Mouse (Mus musculus) small intestine, adult 2 months (tissue): Measurements from ENCODE around the gene Zdhhc21. TPM values are rescaled to one million over a fixed set of nuclear protein-coding genes. Genes with fewer than 3 reads are reported as not detected.

Source experiments
- H3K27ac ChIP-seq: fragments of 200-500 bp; 2 replicates; pipeline ENCODE4 v1.5.1; 2012; ENCODE audit warnings: low read depth, low read length, control low read depth, inconsistent platforms; ENCODE audit not compliant: insufficient read depth
- H3K27me3 ChIP-seq: fragments of 200-500 bp; 2 replicates; pipeline ENCODE4 v1.6.1; 2012; ENCODE audit warnings: mild to moderate bottlenecking, moderate library complexity, low read length, inconsistent platforms; ENCODE audit not compliant: control insufficient read depth, insufficient read depth
- H3K36me3 ChIP-seq: fragments of 200-500 bp; 2 replicates; pipeline ENCODE4 v1.6.1; 2012; ENCODE audit warnings: mild to moderate bottlenecking, low read length, control low read depth, inconsistent platforms; ENCODE audit not compliant: control insufficient read depth, insufficient read depth
- H3K4me1 ChIP-seq: fragments of 200-500 bp; 2 replicates; pipeline ENCODE4 v1.6.1; 2012; ENCODE audit warnings: low read length, inconsistent platforms, mixed read lengths; ENCODE audit not compliant: control insufficient read depth, insufficient read depth, insufficient read length
- H3K4me3 ChIP-seq: fragments of 200-500 bp; 2 replicates; pipeline ENCODE4 v1.5.1; 2012; ENCODE audit warnings: low read depth, mild to moderate bottlenecking, control low read depth, inconsistent platforms, low read length, moderate library complexity
- CTCF ChIP-seq: fragments of 200-500 bp; IDR thresholded peaks from 2 replicates; pipeline ENCODE4 v1.5.1; 2012; ENCODE audit warnings: low read depth, mild to moderate bottlenecking, control low read depth, inconsistent platforms, low read length, moderate library complexity, mixed read lengths; ENCODE audit not compliant: insufficient replicate concordance, insufficient read length; ENCODE audit errors: extremely low read depth
- POLR2A ChIP-seq: fragments of 200-500 bp; IDR thresholded peaks from 2 replicates; pipeline ENCODE4 v1.6.1; 2012; ENCODE audit warnings: low read depth, mild to moderate bottlenecking, control low read depth, inconsistent platforms, low read length, moderate library complexity
- WGBS: fragments of 180-500 bp; shearing (Covaris S2); methylation state at CpG from one replicate; pipeline ENCODE4 v1.1.7; 2018; 5-methylcytosine and 5-hydroxymethylcytosine counted together
- polyA plus RNA-seq: library from polyadenylated mRNA; depleted of rRNA; stranded (reverse); fragments of >200 nt; gene quantifications from 2 replicates; pipeline ENCODE4 v1.2.3, GENCODE M21; 2012

Gene Zdhhc21
- polyA plus RNA-seq, 1 experiment = 1.1 TPM

DNA sequence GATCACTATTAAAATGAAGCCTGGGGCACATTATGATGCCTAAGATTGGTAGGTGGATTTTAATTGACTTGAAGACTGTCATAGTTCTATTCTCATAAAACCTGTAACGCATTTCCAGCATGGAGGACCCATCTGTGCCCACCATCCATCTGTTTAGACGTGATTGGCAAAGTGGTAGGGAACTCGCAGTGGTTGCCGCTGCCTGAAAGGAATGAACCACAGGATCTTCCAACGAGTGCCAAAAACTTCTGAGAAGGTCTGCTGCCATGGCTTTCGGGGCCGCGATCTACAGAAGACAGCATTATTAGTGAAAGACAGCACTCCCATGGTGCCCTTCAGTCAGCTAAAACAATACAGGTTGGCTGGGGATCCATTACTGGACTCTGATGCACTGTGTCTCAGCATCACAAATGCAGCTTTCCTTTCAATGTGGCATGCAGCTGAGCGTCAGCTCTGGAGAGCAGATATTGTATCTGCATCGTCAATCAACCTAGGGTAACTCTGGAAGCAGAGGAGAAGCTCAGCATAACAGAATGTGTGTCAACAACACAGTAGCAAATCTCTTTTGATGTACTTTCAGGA, 53.5 kb downstream of the Zdhhc21 start:
- Histone ChIP-seq H3K4me1 (no peaks in the 10 kb centered on the region), H3K27ac (no peak overlapping the region), H3K27me3 (no peaks in the 10 kb centered on the region), H3K36me3 (peaks cover 16% of the 10 kb centered on the region), H3K4me3 (no peak overlapping the region)
- 93% methylated on average over 10 of the region's 10 CpGs for WGBS
- TF ChIP-seq CTCF (no peak), POLR2A (no peak)

DNA sequence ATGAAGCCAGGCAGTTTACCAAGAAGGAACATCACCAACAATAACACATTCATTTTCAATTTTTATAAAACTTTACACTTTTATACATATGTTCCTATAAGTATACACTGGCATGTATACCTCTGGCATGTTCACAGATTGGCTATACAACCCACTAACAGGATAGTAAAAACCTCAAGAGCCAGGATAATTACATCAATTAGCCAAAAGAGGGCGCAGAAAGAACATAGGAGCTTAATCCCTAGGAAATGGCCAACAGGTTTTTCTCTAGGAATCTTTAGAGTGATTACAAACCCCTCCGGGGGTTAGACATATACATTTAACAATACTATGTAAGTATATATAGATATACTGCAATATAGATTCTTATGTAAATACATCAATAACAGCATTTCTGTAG, 55.7 kb downstream of the Zdhhc21 start:
- Histone ChIP-seq H3K27me3 (no peaks in the 10 kb centered on the region), H3K4me1 (no peaks in the 10 kb centered on the region), H3K36me3 (peaks cover 14% of the 10 kb centered on the region), H3K27ac (no peak overlapping the region), H3K4me3 (no peak overlapping the region)
- WGBS = 45% methylated on average over 2 of the region's 2 CpGs
- TF ChIP-seq POLR2A (no peak), CTCF (no peak)

DNA sequence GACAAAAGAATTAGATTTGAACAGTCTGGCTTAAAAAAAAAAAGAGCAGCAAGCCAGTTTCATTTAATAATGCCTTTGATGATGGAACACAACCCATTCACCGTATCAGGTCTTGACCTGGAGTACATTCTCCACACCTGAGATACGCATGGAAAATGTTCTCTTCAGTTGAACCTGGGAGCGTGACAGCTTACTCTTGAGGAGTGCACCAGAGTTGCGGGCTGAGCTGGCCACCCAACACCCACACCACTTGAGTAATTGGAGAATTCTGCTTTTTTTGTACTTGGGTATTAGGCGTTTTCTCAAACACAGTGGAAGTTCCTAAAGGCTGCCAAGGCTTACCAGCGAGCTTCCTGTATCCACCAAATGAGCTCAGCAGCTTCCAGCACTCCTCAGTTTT, 66.2 kb downstream of the Zdhhc21 start:
- TF ChIP-seq POLR2A (no peak), CTCF (no peak)
- 96% methylated on average over 6 of the region's 6 CpGs for WGBS
- no peaks in the 10 kb centered on the region for H3K27me3 ChIP-seq
- no peak overlapping the region for H3K27ac ChIP-seq
- H3K36me3 ChIP-seq = peaks cover 3% of the 10 kb centered on the region; the same call in 1 of the 2 replicates
- no peaks in the 10 kb centered on the region for H3K4me1 ChIP-seq
- no peak overlapping the region for H3K4me3 ChIP-seq

DNA sequence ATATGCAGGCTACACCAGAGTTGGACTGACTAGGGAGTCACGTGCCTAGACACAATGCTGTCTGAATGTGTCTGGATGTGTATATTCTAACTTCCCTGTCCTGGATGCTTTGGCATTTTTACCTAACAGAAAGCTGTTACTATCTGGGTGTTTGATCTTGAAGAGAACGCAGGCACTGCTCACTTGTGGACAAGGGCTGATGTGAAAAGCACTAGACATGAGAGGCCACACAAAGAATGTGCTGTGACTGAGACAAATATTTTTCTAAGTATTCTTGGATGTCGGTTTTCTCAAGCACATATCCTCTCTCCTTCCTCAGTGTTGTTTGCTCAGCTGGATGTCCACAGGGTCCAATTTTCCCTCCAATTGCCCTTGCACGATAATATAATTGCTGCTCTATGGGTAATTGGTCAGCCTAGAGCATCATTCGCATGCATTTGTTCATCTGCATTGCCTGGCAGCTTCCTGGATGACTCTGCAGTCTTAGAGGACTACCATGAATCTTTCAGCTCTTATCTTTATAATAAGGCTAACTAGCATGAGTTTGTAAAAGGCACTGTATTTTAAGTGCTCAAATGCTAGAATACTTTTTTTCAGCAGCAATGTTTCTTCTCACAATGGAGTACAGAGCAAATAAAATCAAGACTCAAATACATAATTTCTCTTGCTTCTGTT, 66.7 kb downstream of the Zdhhc21 start:
- no peaks in the 10 kb centered on the region for H3K27me3 ChIP-seq
- TF ChIP-seq POLR2A (no peak), CTCF (no peak)
- H3K36me3 ChIP-seq = peaks cover 3% of the 10 kb centered on the region; the same call in 1 of the 2 replicates
- no peak overlapping the region for H3K4me3 ChIP-seq
- H3K4me1 ChIP-seq = no peaks in the 10 kb centered on the region
- WGBS = 69% methylated on average over 5 of the region's 5 CpGs
- no peak overlapping the region for H3K27ac ChIP-seq

DNA sequence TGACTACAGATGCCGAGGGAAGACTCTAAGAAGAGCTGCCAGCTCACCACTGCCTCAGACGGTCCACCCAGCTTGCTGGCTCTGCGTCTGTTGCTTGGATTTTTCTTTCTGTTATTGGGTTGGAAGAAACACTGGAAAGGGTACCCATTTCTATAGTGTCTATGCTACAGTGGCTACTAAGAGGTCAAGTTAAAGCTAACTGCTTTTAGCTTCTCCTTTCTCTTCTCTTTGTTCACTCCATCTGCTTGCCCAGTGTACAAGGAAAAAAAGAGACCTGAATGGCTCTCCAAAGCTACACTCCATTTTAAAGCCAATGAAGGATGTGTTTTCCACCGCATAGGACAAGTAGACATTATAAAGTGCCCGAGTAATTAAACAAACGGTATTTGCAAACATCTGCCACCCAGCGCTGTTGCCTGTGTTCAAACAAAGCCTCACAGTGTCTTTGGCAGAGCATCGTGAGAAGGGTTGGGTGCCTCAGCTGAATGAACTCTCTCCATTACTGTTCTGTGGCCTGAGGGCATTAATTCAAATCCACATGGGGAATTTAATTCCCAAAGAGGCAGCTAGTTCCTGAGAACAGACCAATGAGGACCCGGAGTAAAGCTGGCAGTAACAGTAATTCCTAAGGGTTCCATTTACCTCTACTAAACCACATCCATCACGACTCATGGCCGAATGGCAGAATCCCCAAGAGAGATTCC, 94.1 kb downstream of the Zdhhc21 start:
- no peaks in the 10 kb centered on the region for H3K36me3 ChIP-seq
- H3K4me3 ChIP-seq = no peak overlapping the region
- no peak overlapping the region for H3K27ac ChIP-seq
- H3K27me3 ChIP-seq = no peaks in the 10 kb centered on the region
- TF ChIP-seq CTCF (no peak), POLR2A (no peak)
- no peaks in the 10 kb centered on the region for H3K4me1 ChIP-seq
- 73% methylated on average over 11 of the region's 11 CpGs for WGBS

DNA sequence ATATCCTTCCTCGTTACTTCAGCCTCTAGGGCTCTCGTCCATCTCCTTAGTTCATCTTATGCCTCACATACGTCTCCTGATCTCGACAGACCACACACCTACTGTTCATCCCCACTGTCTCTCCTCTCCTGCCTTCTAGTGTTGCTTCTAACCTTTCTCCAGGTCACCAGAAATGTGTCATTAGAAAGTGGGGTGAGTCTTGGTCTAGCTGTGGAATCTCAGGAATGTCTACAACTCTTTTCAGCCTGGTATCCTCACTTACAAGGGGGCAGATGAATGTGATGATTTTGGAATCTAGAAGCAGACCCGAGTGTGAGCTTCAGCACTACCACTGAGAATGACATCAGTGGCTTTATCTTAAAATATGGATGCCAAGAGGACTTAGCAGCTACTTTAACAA, 96.2 kb downstream of the Zdhhc21 start:
- H3K27ac ChIP-seq = no peak overlapping the region
- 59% methylated on average over 5 of the region's 5 CpGs for WGBS
- TF ChIP-seq CTCF = no peak
- no peak for TF ChIP-seq POLR2A
- H3K4me1 ChIP-seq = no peaks in the 10 kb centered on the region
- H3K36me3 ChIP-seq = no peaks in the 10 kb centered on the region
- H3K4me3 ChIP-seq = no peak overlapping the region
- no peaks in the 10 kb centered on the region for H3K27me3 ChIP-seq

DNA sequence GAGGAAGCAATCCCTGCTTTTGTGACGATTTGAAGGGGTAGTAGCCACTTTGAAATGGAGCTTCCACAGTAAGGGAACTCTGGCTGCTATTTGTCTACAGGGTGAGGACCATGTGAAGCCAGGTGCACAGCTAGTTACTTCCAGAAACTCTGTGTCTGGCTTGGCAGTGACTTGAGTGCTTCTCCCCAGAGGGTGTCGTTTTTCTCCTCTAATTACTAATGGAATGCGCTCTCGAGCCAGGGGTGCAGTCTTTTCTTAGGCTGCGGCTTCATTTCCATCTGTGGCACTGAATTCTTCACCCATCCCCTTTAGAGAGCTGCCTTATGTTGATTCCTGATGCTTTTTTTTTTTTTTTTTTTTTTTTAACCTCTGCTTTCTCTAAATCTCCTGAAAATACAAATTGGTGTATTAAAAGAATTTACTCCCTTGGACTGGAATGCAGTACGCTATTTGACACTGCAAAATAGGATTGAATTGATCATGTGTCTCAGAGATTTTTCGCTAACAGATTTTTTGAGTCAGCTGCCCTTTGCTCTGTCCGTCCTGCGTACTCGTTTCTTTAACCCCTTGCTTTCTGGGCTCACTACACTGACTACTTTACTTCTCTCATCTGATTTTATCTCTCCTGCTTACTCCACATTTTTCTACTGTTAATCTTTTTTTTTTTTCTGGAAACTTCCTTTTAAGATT, 97.2 kb downstream of the Zdhhc21 start:
- TF ChIP-seq POLR2A (no peak), CTCF (no peak)
- H3K4me1 ChIP-seq = no peaks in the 10 kb centered on the region
- WGBS = 19% methylated on average over 10 of the region's 10 CpGs
- H3K27me3 ChIP-seq = no peaks in the 10 kb centered on the region
- no peaks in the 10 kb centered on the region for H3K36me3 ChIP-seq
- H3K27ac ChIP-seq = no peak overlapping the region
- H3K4me3 ChIP-seq = no peak overlapping the region
